Mouse (Mus musculus) heart, postnatal 0 days (tissue): ENCODE results near the gene Hacd2. TPM values are rescaled to one million over a fixed set of nuclear protein-coding genes. Genes with fewer than 3 reads are reported as not detected.

Source experiments
- ATAC-seq: fragments of 200-750 bp; cut with Nextera tagmentation; 2 replicates; pipeline ENCODE4 v1.8.0; 2017; ENCODE audit warnings: low read depth, moderate number of reproducible peaks, moderate library complexity; ENCODE audit not compliant: insufficient read depth
- DNase-seq: peaks from one replicate; pipeline ENCODE4 v3.0.0-alpha.2; 2016; ENCODE audit warnings: low spot score
- H3K27ac ChIP-seq: fragments of 300-500 bp; sonication (generic); 2 replicates; pipeline ENCODE4 v1.5.1; 2014; ENCODE audit warnings: low read depth, mild to moderate bottlenecking
- H3K27me3 ChIP-seq: fragments of 300-500 bp; sonication (generic); 2 replicates; pipeline ENCODE4 v1.6.1; 2014; ENCODE audit warnings: low read length, mixed read lengths; ENCODE audit not compliant: control insufficient read depth, insufficient read depth
- H3K36me3 ChIP-seq: fragments of 300-500 bp; sonication (generic); replicated peaks from 2 replicates; pipeline ENCODE4 v1.6.1; 2014; ENCODE audit warnings: low read length, mixed read lengths; ENCODE audit not compliant: control insufficient read depth, insufficient read depth
- H3K4me1 ChIP-seq: fragments of 300-500 bp; sonication (generic); 2 replicates; pipeline ENCODE4 v1.6.1; 2014; ENCODE audit warnings: antibody characterized with exemption; ENCODE audit not compliant: control insufficient read depth, insufficient read depth
- H3K4me2 ChIP-seq: fragments of 300-500 bp; sonication (generic); 2 replicates; pipeline ENCODE4 v1.6.1; 2014; ENCODE audit warnings: low read depth, mild to moderate bottlenecking, low read length, moderate library complexity
- H3K4me3 ChIP-seq: fragments of 300-500 bp; sonication (generic); 2 replicates; pipeline ENCODE4 v1.5.1; 2014; ENCODE audit warnings: low read depth, low read length
- H3K9ac ChIP-seq: fragments of 300-500 bp; sonication (generic); replicated peaks from 2 replicates; pipeline ENCODE4 v1.6.1; 2014; ENCODE audit warnings: low read depth, low read length, mixed read lengths
- H3K9me3 ChIP-seq: fragments of 300-500 bp; sonication (generic); replicated peaks from 2 replicates; pipeline ENCODE4 v1.6.1; 2016; ENCODE audit warnings: low read length; ENCODE audit not compliant: control insufficient read depth
- CTCF ChIP-seq: IDR thresholded peaks from 2 replicates; pipeline ENCODE4 v1.5.1; 2016; ENCODE audit warnings: antibody characterized with exemption, control low read depth, low read depth
- EP300 ChIP-seq: IDR thresholded peaks from 2 replicates; pipeline ENCODE4 v1.6.1; 2016; ENCODE audit warnings: antibody characterized with exemption, low read depth
- WGBS: fragments of 180-500 bp; shearing (Covaris S2); extraction: QIAGEN DNeasy Blood & Tissue Kit; methylation state at CpG from one replicate; pipeline ENCODE4 v1.1.7; 2014; 5-methylcytosine and 5-hydroxymethylcytosine counted together
- polyA plus RNA-seq: library from polyadenylated mRNA; unstranded; fragments of >200 nt; fragmentation: Nextera tagmentation; extraction: Ambion mirVana; gene quantifications from 2 replicates; pipeline ENCODE4 v1.2.1, GENCODE M21; 2015
- total RNA-seq: library from RNA; depleted of rRNA; stranded (reverse); fragments of >200 nt; gene quantifications from 2 replicates; pipeline ENCODE4 v1.2.3, GENCODE M21; 2014; ENCODE audit warnings: low replicate concordance

Hacd2 gene
- total and polyA plus RNA-seq, 2 experiments from 2014 or later: 2.6 to 34.1 TPM

GRCm38 (mm10) chr16:35023138-35023735 lies 1.0 kb downstream of the Hacd2 start:
- H3K9me3 ChIP-seq: no peaks in the 10 kb centered on the region
- ATAC-seq (no peak), DNase-seq (no peak)
- H3K27me3 ChIP-seq: 0 out of 2 replicates have a peak, but pooled peaks cover 7% of the 10 kb centered on the region
- H3K4me1 ChIP-seq: no peaks in the 10 kb centered on the region
- 21% methylated on average over 8 of the region's 8 CpGs for WGBS
- peak overlapping the region; percentile 85 for H3K9ac ChIP-seq
- H3K4me2 ChIP-seq: peak overlapping the region; percentile 89
- TF ChIP-seq EP300 (no peak), CTCF (no peak)
- peak overlapping the region; percentile 76; the same call in 1 of the 2 replicates for H3K27ac ChIP-seq
- peak overlapping the region; percentile 87 for H3K4me3 ChIP-seq
- peaks cover 4% of the 10 kb centered on the region; the same call in 1 of the 2 replicates for H3K36me3 ChIP-seq

- Histone ChIP-seq H3K4me1 (no peaks in the 10 kb centered on the region), H3K9me3 (no peaks in the 10 kb centered on the region), H3K9ac (no peak overlapping the region), H3K4me3 (no peak overlapping the region), H3K4me2 (no peak overlapping the region), H3K36me3 (peaks cover 13% of the 10 kb centered on the region), H3K27ac (no peak overlapping the region), H3K27me3 (0 out of 2 replicates have a peak, but pooled peaks cover 7% of the 10 kb centered on the region)
- 88% methylated on average over 5 of the region's 5 CpGs for WGBS
- ATAC-seq (no peak), DNase-seq (no peak)
- TF ChIP-seq EP300: no peak
- TF ChIP-seq CTCF: no peak; the same call in 1 of the 2 replicates
Observed at GRCm38 (mm10) chr16:35024300-35024699, 2.1 kb downstream of the Hacd2 start.

- DNase-seq: no peak
- no peak overlapping the region for H3K4me2 ChIP-seq
- TF ChIP-seq EP300: no peak
- no peak for TF ChIP-seq CTCF
- H3K4me3 ChIP-seq: no peak overlapping the region
- H3K27me3 ChIP-seq: no peaks in the 10 kb centered on the region
- ATAC-seq: no peak
- no peak overlapping the region for H3K27ac ChIP-seq
- no peak overlapping the region for H3K9ac ChIP-seq
- H3K9me3 ChIP-seq: no peaks in the 10 kb centered on the region
- no peaks in the 10 kb centered on the region for H3K4me1 ChIP-seq
- peaks cover 19% of the 10 kb centered on the region for H3K36me3 ChIP-seq
- WGBS: 90% methylated on average over 4 of the region's 4 CpGs
Observed at GRCm38 (mm10) chr16:35025347-35025746, 3.1 kb downstream of the Hacd2 start.

GRCm38 (mm10) chr16:35033241-35033640 lies 11.0 kb downstream of the Hacd2 start:
- H3K9me3 ChIP-seq: no peaks in the 10 kb centered on the region
- 0 out of 2 replicates have a peak, but pooled peaks cover 6% of the 10 kb centered on the region for H3K4me1 ChIP-seq
- TF ChIP-seq EP300: no peak
- no peak for TF ChIP-seq CTCF
- DNase-seq (no peak), ATAC-seq (no peak)
- H3K36me3 ChIP-seq: peaks cover 22% of the 10 kb centered on the region
- WGBS: 64% methylated on average over 3 of the region's 3 CpGs
- H3K27ac ChIP-seq: no peak overlapping the region
- H3K9ac ChIP-seq: no peak overlapping the region
- H3K4me3 ChIP-seq: no peak overlapping the region
- H3K4me2 ChIP-seq: no peak overlapping the region
- H3K27me3 ChIP-seq: no peaks in the 10 kb centered on the region

- Histone ChIP-seq H3K4me1 (0 out of 2 replicates have a peak, but pooled peaks cover 6% of the 10 kb centered on the region), H3K27me3 (no peaks in the 10 kb centered on the region), H3K9me3 (no peaks in the 10 kb centered on the region), H3K4me3 (no peak overlapping the region), H3K4me2 (no peak overlapping the region), H3K27ac (no peak overlapping the region), H3K36me3 (peaks cover 16% of the 10 kb centered on the region), H3K9ac (no peak overlapping the region)
- TF ChIP-seq CTCF: no peak
- TF ChIP-seq EP300: no peak
- DNase-seq: no peak
- WGBS: 64% methylated on average over 8 of the region's 8 CpGs
- ATAC-seq: no peak
Observed at GRCm38 (mm10) chr16:35033809-35034577, 11.8 kb downstream of the Hacd2 start.
